Mouse (Mus musculus) megakaryocyte, embryonic 14.5 days (primary cell): ENCODE results near the gene Prkca.

Experiments used
- FLI1 ChIP-seq: IDR thresholded peaks from 2 replicates; pipeline ENCODE4 v1.6.1; 2012; ENCODE audit warnings: low read length, inconsistent platforms, mixed read lengths
- GATA1 ChIP-seq: IDR thresholded peaks from 3 replicates; pipeline ENCODE4 v1.6.1; 2012; ENCODE audit warnings: mixed read lengths, low read length, inconsistent platforms, borderline replicate concordance

GRCm38 (mm10) chr11:108367046-108367445, 23.3 kb upstream of the Prkca start:
- TF ChIP-seq GATA1: no peak
- TF ChIP-seq FLI1: no peak
